Mouse (Mus musculus) CH12.LX (cell line): Measurements from ENCODE around the gene Myo5a.

ENCODE experiments used
- CTCF ChIP-seq, 2 experiments: IDR thresholded peaks in 1 of 2; conservative IDR thresholded peaks in 1 of 2; 2 replicates each; pipeline ENCODE4 v1.5.1; 2011 to 2012; ENCODE audit warnings: low read depth in 2 of 2, low read length in 2 of 2, improper control_type of control experiment in 1 of 2, inconsistent platforms in 1 of 2, mild to moderate bottlenecking in 1 of 2, moderate library complexity in 1 of 2
- EP300 ChIP-seq: IDR thresholded peaks from 2 replicates; pipeline ENCODE4 v1.6.1; 2011; ENCODE audit warnings: low read length, improper control_type of control experiment
- ETS1 ChIP-seq: conservative IDR thresholded peaks from 2 replicates; pipeline ENCODE4 v1.6.1; 2012; ENCODE audit warnings: low read depth, mild to moderate bottlenecking, inconsistent platforms, low read length, improper control_type of control experiment, moderate library complexity
- GABPA ChIP-seq: IDR thresholded peaks from 2 replicates; pipeline ENCODE4 v1.6.1; 2012; ENCODE audit warnings: low read depth, low read length, improper control_type of control experiment, inconsistent platforms; ENCODE audit not compliant: insufficient replicate concordance
- KAT2A ChIP-seq: IDR thresholded peaks from 2 replicates; pipeline ENCODE4 v1.6.1; 2012; ENCODE audit warnings: low read length, improper control_type of control experiment, inconsistent platforms; ENCODE audit not compliant: insufficient replicate concordance
- MAFK ChIP-seq: IDR thresholded peaks from 2 replicates; pipeline ENCODE4 v1.6.1; 2011; ENCODE audit warnings: low read length, improper control_type of control experiment; ENCODE audit not compliant: insufficient replicate concordance
- MAZ ChIP-seq: IDR thresholded peaks from 2 replicates; pipeline ENCODE4 v1.6.1; 2012; ENCODE audit warnings: low read depth, mild to moderate bottlenecking, inconsistent platforms, low read length, improper control_type of control experiment, moderate library complexity
- POLR2A ChIP-seq: IDR thresholded peaks from 2 replicates; pipeline ENCODE4 v1.6.1; 2011; ENCODE audit warnings: low read depth, mild to moderate bottlenecking, improper control_type of control experiment, low read length
- POLR2AphosphoS2 ChIP-seq: IDR thresholded peaks from 2 replicates; pipeline ENCODE4 v1.6.1; 2011; ENCODE audit warnings: low read depth, low read length, improper control_type of control experiment
- RAD21 ChIP-seq: IDR thresholded peaks from 2 replicates; pipeline ENCODE4 v1.6.1; 2011; ENCODE audit warnings: low read depth, mild to moderate bottlenecking, low read length, improper control_type of control experiment, moderate library complexity
- USF1 ChIP-seq: IDR thresholded peaks from 2 replicates; pipeline ENCODE4 v1.6.1; 2014; ENCODE audit warnings: low read depth, mild to moderate bottlenecking, inconsistent platforms, low read length, improper control_type of control experiment
- ZC3H11A ChIP-seq: IDR thresholded peaks from 2 replicates; pipeline ENCODE4 v1.6.1; 2012; ENCODE audit warnings: low read depth, mild to moderate bottlenecking, inconsistent platforms, low read length, improper control_type of control experiment
- ZNF384 ChIP-seq: IDR thresholded peaks from 2 replicates; pipeline ENCODE4 v1.6.1; 2012; ENCODE audit warnings: low read depth, low read length, improper control_type of control experiment, inconsistent platforms

DNA sequence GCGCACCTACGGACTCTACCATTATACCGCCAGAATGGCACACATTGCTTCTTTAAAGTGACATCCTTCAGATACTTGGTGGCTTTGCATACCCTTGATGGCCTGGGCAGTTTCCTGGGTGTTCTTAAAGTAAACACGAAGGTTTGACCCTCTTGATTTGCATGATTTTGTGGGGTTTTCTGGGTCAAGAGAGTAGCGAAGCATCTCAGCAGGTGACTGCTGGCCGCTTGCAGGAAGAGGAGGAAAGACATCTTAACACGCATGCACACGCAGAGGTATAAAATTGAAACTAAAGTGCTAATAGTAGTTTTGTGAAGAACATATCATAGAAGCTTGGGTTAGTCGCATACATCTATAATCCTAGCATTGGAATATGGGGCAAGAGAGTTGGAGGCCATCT is 28.1 kb downstream of the Myo5a start:
- TF ChIP-seq CTCF (conservative IDR thresholded peaks at IDR 0.05 in 1 of 2, IDR thresholded peaks at IDR 0.05 in 1 of 2; ENCODE audit: low read depth in 2 of 2, low read length in 2 of 2) (no peak), KAT2A (no peak), MAZ (no peak), ETS1 (no peak; the same call in 1 of the 2 replicates), EP300 (no peak), ZNF384 (no peak), POLR2A (no peak), POLR2AphosphoS2 (no peak), GABPA (no peak), USF1 (no peak), RAD21 (no peak), MAFK (no peak), ZC3H11A (no peak)
